Mouse (Mus musculus) lung, postnatal 0 days (tissue): Measurements from ENCODE around the gene Cmah.

Experiments used
- CTCF ChIP-seq: IDR thresholded peaks from 2 replicates; pipeline ENCODE4 v1.5.1; 2016; ENCODE audit warnings: antibody characterized with exemption, mild to moderate bottlenecking
- EP300 ChIP-seq: IDR thresholded peaks from 2 replicates; pipeline ENCODE4 v1.6.1; 2016; ENCODE audit warnings: antibody characterized with exemption, mild to moderate bottlenecking, control low read depth

- TF ChIP-seq CTCF (no peak), EP300 (no peak)
Measured at GRCm38 (mm10) chr13:24332537-24332936, 5.3 kb downstream of the Cmah start.
